Mouse (Mus musculus): ENCODE measurements around the gene Pdlim7. TPM values are rescaled to one million over a fixed set of nuclear protein-coding genes. Genes with fewer than 3 reads are reported as not detected.

Gene Pdlim7
- polyA plus RNA-seq, 1 experiment from 2014 or later: 199 TPM

DNA sequence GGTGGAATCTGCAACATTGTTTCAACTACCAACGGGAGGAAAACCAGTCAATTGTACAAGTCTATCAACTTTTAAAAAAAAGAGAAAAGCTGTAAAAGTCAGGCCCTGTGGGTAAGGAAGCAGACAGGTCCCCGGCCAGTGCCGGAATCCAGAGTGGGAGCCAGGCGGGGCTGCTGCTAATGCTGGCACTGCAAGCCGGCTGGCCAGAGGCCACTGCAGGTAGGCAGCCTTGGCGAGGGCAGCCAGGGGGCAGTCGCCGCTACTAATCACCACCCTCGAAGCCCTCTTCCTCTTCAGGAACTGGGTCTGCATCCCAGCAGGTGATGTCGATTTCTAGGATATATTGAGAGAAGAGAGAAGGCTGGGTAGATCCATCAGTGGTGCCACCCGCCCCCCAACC, 39.5 kb downstream of the Pdlim7 start:
- 0 out of 2 replicates have a peak, but pooled peaks cover 8% of the 10 kb centered on the region for H3K27me3 ChIP-seq (ENCODE audit: insufficient read depth, low read length)
- no peak for ATAC-seq (ENCODE audit: insufficient read depth)
- H3K4me1 ChIP-seq (ENCODE audit: insufficient read depth): no peaks in the 10 kb centered on the region

GRCm38 (mm10) chr13:55473076-55473831, 40.2 kb downstream of the Pdlim7 start:
- Histone ChIP-seq H3K27ac (ENCODE audit: low read depth) (peak overlapping the region; percentile 60; the same call in 1 of the 2 replicates), H3K36me3 (ENCODE audit: insufficient read depth) (peaks cover 49% of the 10 kb centered on the region), H3K27me3 (ENCODE audit: insufficient read depth, low read length) (0 out of 2 replicates have a peak, but pooled peaks cover 8% of the 10 kb centered on the region), H3K9me3 (ENCODE audit: low read depth, low read length) (no peaks in the 10 kb centered on the region), H3K4me1 (ENCODE audit: insufficient read depth) (no peaks in the 10 kb centered on the region), H3K4me2 (peak overlapping the region; percentile 96), H3K9ac (peak overlapping the region; percentile 63; the same call in 1 of the 2 replicates), H3K4me3 (ENCODE audit: low read depth, low read length) (peak overlapping the region; percentile 56)
- DNase-seq (peak; percentile 57), ATAC-seq (ENCODE audit: insufficient read depth) (no peak)
- 28% methylated on average over 18 of the region's 18 CpGs for WGBS
- peak; percentile 46 for TF ChIP-seq CTCF (IDR thresholded peaks at IDR 0.05; ENCODE audit: low read depth)

More for the DNA sequence above, 39.5 kb downstream of the Pdlim7 start:
- Histone ChIP-seq H3K9ac (no peak overlapping the region), H3K36me3 (ENCODE audit: insufficient read depth) (peaks cover 53% of the 10 kb centered on the region), H3K9me3 (ENCODE audit: low read depth, low read length) (no peaks in the 10 kb centered on the region), H3K4me2 (no peak overlapping the region), H3K27ac (ENCODE audit: low read depth) (no peak overlapping the region), H3K4me3 (ENCODE audit: low read depth, low read length) (no peak overlapping the region)
- whole genome bisulfite sequencing: 66% methylated on average over 11 of the region's 11 CpGs
- DNase-seq: no peak
- 0 out of 2 replicates have a peak, but pooled peaks have one; percentile 8 for TF ChIP-seq CTCF (IDR thresholded peaks at IDR 0.05; ENCODE audit: low read depth)

DNA sequence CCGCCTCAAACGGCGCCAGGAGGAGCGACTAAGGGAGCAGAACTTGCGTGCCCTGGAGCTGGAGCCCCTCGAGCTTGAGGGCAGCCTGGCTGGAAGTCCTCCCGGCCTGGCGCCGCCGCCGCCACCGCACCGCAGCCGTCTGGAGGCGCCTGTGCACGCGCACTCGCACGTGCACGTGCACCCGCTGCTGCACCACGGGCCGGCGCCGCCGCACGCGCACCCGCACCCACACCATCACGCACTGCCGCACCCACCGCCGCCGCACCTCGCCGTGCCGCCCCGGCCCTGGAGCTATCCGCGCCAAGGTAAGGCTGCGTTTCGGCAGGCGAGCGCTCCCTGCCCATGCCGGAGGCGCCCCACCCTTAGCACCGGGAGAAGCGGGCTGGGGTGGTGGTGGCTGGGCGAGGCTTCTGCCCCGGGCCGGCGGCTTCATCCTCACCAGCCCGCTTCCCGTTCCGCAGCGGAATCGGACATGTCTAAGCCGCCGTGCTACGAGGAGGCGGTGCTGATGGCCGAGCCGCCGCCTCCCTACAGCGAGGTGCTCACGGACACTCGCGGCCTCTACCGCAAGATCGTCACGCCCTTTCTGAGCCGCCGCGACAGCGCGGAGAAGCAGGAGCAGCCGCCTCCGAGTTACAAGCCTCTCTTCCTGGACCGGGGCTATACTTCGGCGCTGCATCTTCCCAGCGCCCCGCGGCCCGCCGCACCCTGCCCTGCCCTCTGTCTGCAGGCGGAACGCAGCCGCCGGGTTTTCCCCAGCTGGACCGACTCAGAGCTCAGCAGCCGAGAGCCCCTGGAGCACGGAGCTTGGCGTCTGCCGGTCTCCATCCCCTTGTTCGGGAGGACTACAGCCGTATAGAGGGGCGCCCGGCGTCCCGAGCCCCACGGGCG, 41.1 kb downstream of the Pdlim7 start:
- ATAC-seq (ENCODE audit: insufficient read depth) (peak; percentile 56), DNase-seq (peak; percentile 78)
- Histone ChIP-seq H3K36me3 (ENCODE audit: insufficient read depth) (peaks cover 40% of the 10 kb centered on the region), H3K4me1 (ENCODE audit: insufficient read depth) (no peaks in the 10 kb centered on the region), H3K9me3 (ENCODE audit: low read depth, low read length) (no peaks in the 10 kb centered on the region), H3K9ac (peak overlapping the region; percentile 63), H3K4me3 (ENCODE audit: low read depth, low read length) (peak overlapping the region; percentile 56), H3K27ac (ENCODE audit: low read depth) (peak overlapping the region; percentile 60; the same call in 1 of the 2 replicates), H3K4me2 (peak overlapping the region; percentile 96), H3K27me3 (ENCODE audit: insufficient read depth, low read length) (0 out of 2 replicates have a peak, but pooled peaks cover 8% of the 10 kb centered on the region)
- peak; percentile 26; the same call in 1 of the 2 replicates for TF ChIP-seq CTCF (IDR thresholded peaks at IDR 0.05; ENCODE audit: low read depth)
- under 1% methylated on average over 103 of the region's 103 CpGs for WGBS

- H3K4me1 ChIP-seq (ENCODE audit: insufficient read depth): no peaks in the 10 kb centered on the region
Measured at GRCm38 (mm10) chr13:55471819-55472131, 41.7 kb downstream of the Pdlim7 start.

GRCm38 (mm10) chr13:55471156-55471818, 42.2 kb downstream of the Pdlim7 start:
- peak overlapping the region; percentile 96 for H3K4me2 ChIP-seq
- ATAC-seq (ENCODE audit: insufficient read depth) (peak; percentile 71), DNase-seq (peak; percentile 94)
- H3K9me3 ChIP-seq (ENCODE audit: low read depth, low read length): no peaks in the 10 kb centered on the region
- WGBS: 1% methylated on average over 54 of the region's 54 CpGs
- peak overlapping the region; percentile 63 for H3K9ac ChIP-seq
- H3K36me3 ChIP-seq (ENCODE audit: insufficient read depth): peaks cover 29% of the 10 kb centered on the region
- no peaks in the 10 kb centered on the region for H3K4me1 ChIP-seq (ENCODE audit: insufficient read depth)
- H3K4me3 ChIP-seq (ENCODE audit: low read depth, low read length): peak overlapping the region; percentile 56
- peak overlapping the region; percentile 18; the same call in 1 of the 2 replicates for H3K27ac ChIP-seq (ENCODE audit: low read depth)
- peak; percentile 94 for TF ChIP-seq CTCF (IDR thresholded peaks at IDR 0.05; ENCODE audit: low read depth)
- H3K27me3 ChIP-seq (ENCODE audit: insufficient read depth, low read length): 0 out of 2 replicates have a peak, but pooled peaks cover 8% of the 10 kb centered on the region

More at GRCm38 (mm10) chr13:55471819-55472131, 41.7 kb downstream of the Pdlim7 start:
- peak overlapping the region; percentile 96 for H3K4me2 ChIP-seq
- no peak for TF ChIP-seq CTCF (IDR thresholded peaks at IDR 0.05; ENCODE audit: low read depth)
- ATAC-seq (ENCODE audit: insufficient read depth) (peak; percentile 22), DNase-seq (no peak)
- H3K9me3 ChIP-seq (ENCODE audit: low read depth, low read length): no peaks in the 10 kb centered on the region
- H3K36me3 ChIP-seq (ENCODE audit: insufficient read depth): peaks cover 34% of the 10 kb centered on the region
- peak overlapping the region; percentile 63 for H3K9ac ChIP-seq
- H3K4me3 ChIP-seq (ENCODE audit: low read depth, low read length): peak overlapping the region; percentile 56
- WGBS: 0% methylated on average over 31 of the region's 31 CpGs
- H3K27ac ChIP-seq (ENCODE audit: low read depth): peak overlapping the region; percentile 18; the same call in 1 of the 2 replicates
- H3K27me3 ChIP-seq (ENCODE audit: insufficient read depth, low read length): 0 out of 2 replicates have a peak, but pooled peaks cover 8% of the 10 kb centered on the region

- 80% methylated on average over 9 of the region's 9 CpGs for WGBS
- no peaks in the 10 kb centered on the region for H3K9me3 ChIP-seq (ENCODE audit: low read depth, low read length)
- H3K4me1 ChIP-seq (ENCODE audit: insufficient read depth): no peaks in the 10 kb centered on the region
- peaks cover 20% of the 10 kb centered on the region for H3K36me3 ChIP-seq (ENCODE audit: insufficient read depth)
- H3K27me3 ChIP-seq (ENCODE audit: insufficient read depth, low read length): 0 out of 2 replicates have a peak, but pooled peaks cover 8% of the 10 kb centered on the region
- ATAC-seq (ENCODE audit: insufficient read depth): no peak
- no peak for DNase-seq
- H3K4me2 ChIP-seq: no peak overlapping the region
- H3K4me3 ChIP-seq (ENCODE audit: low read depth, low read length): no peak overlapping the region
- no peak overlapping the region for H3K27ac ChIP-seq (ENCODE audit: low read depth)
- no peak for TF ChIP-seq CTCF (IDR thresholded peaks at IDR 0.05; ENCODE audit: low read depth)
- no peak overlapping the region for H3K9ac ChIP-seq
Measured at GRCm38 (mm10) chr13:55470372-55470771, 43.1 kb downstream of the Pdlim7 start.
